Mouse (Mus musculus) thymus, adult 2 months (tissue): Measurements from ENCODE around the gene Sp7.

Experiments used
- CTCF ChIP-seq: fragments of 200-500 bp; IDR thresholded peaks from 2 replicates; pipeline ENCODE4 v1.5.1; 2012; ENCODE audit warnings: mild to moderate bottlenecking, control low read depth, low read length, moderate library complexity, borderline replicate concordance; ENCODE audit not compliant: control insufficient read depth, poor library complexity, insufficient read depth; ENCODE audit errors: extremely low read depth
- POLR2A ChIP-seq: fragments of 200-500 bp; IDR thresholded peaks from 2 replicates; pipeline ENCODE4 v1.6.1; 2012; ENCODE audit warnings: mild to moderate bottlenecking, low read length, control low read depth, moderate library complexity; ENCODE audit not compliant: control insufficient read depth, poor library complexity, insufficient read depth; ENCODE audit errors: extremely low read depth

DNA sequence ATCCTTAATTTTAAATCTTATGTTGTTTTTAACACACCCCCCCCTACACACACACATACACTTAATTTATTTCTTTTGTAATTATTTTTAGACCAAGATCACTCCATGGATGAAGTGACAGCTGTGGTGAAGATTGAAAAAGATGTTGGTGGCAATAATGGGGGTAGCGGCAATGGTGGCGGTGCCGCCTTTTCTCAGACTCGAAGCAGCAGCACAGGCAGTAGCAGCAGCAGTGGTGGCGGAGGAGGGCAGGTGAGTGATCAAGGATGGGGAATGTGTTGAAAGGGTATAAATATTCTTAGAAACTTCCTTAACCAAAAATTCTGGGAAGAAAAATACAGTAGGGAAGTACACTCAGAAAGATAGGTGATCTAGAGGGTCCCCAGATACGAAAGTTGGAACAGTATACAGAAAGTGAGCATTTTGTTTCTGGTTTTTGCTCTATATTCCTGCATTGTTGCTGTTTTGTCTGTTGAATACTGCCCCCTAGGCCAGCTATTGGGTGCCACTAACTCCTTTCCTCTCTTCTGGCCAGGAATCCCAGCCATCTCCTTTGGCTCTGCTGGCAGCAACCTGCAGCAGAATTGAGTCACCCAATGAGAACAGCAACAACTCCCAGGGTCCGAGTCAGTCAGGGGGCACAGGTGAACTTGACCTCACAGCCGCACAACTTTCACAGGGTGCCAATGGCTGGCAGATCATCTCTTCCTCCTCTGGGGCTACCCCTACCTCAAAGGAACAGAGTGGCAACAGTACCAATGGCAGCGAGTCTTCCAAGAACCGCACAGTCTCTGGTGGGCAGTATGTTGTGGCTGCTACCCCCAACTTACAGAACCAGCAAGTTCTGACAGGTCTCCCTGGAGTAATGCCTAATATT is 40.9 kb upstream of the Sp7 start:
- TF ChIP-seq POLR2A: no peak
- TF ChIP-seq CTCF: no peak
